ENCODE assay signal across 10 mouse cellular contexts in genomic region chr13:32055321-32055720, GRCm38 (mm10).
DNase-seq lines count a peak whose midpoint lies in the region; ATAC-seq lines count a peak whose summit lies in the region.
"Had no signal": no experiment of that assay in that cellular context is flagged by ENCODE, and none has a peak within 500 bp of the region (broad histone marks: within the 10 kb centered on the region; RNA-seq: fewer than 3 reads in every experiment).

No protein-coding gene starts in this region.

- H3K4me1 ChIP-seq in hindbrain, embryonic 12.5 days = no peaks in the 10 kb centered on the region
- no peaks in the 10 kb centered on the region for H3K4me1 ChIP-seq in hindbrain, embryonic 11.5 days (replicated peaks; ENCODE audit: control insufficient read depth, insufficient read depth, low read length)
- no peaks in the 10 kb centered on the region for H3K4me1 ChIP-seq in forebrain, embryonic 13.5 days
- peaks cover 29% of the 10 kb centered on the region for H3K4me1 ChIP-seq in limb, embryonic 10.5 days

- H3K36me3 ChIP-seq in hindbrain, embryonic 12.5 days = no peaks in the 10 kb centered on the region
- H3K36me3 ChIP-seq in hindbrain, embryonic 11.5 days (ENCODE audit: control insufficient read depth, insufficient read depth, low read length) = no peaks in the 10 kb centered on the region
- no peaks in the 10 kb centered on the region for H3K36me3 ChIP-seq in forebrain, embryonic 13.5 days (ENCODE audit: poor library complexity, severe bottlenecking)
- H3K36me3 ChIP-seq in limb, embryonic 10.5 days = no peaks in the 10 kb centered on the region

- 48% methylated on average over 6 of the region's 6 CpGs for WGBS in hindbrain, embryonic 12.5 days
- whole genome bisulfite sequencing in hindbrain, embryonic 11.5 days = 57% methylated on average over 6 of the region's 6 CpGs
- WGBS in forebrain, embryonic 13.5 days = 29% methylated on average over 6 of the region's 6 CpGs
- 4% methylated on average over 6 of the region's 6 CpGs for WGBS in limb, embryonic 10.5 days

- no peak for DNase-seq in hindbrain, embryonic 11.5 days (ENCODE audit: low spot score)
- DNase-seq in 3T3-L1 (ENCODE audit: low read depth, low spot score) = peak; percentile 23
- DNase-seq in limb, embryonic 10.5 days (ENCODE audit: low spot score) = peak; percentile 49
- DNase-seq in urinary bladder, postnatal 14 days (ENCODE audit: low spot score) = no peak
- no peak for DNase-seq in right cerebral cortex, adult 18-20 months
- DNase-seq: cerebellum, adult 9-10 months; gastrocnemius, postnatal 36 days had no signal

- H3K9me3 ChIP-seq in hindbrain, embryonic 12.5 days (replicated peaks) = no peaks in the 10 kb centered on the region
- H3K9me3 ChIP-seq in hindbrain, embryonic 11.5 days (ENCODE audit: control insufficient read depth, low read length) = no peaks in the 10 kb centered on the region
- no peaks in the 10 kb centered on the region for H3K9me3 ChIP-seq in forebrain, embryonic 13.5 days (replicated peaks)
- no peaks in the 10 kb centered on the region for H3K9me3 ChIP-seq in limb, embryonic 10.5 days (replicated peaks)

- no peak overlapping the region for H3K27ac ChIP-seq in hindbrain, embryonic 12.5 days
- no peak overlapping the region for H3K27ac ChIP-seq in hindbrain, embryonic 11.5 days (ENCODE audit: low read depth, low read length)
- no peak overlapping the region for H3K27ac ChIP-seq in forebrain, embryonic 13.5 days
- H3K27ac ChIP-seq in limb, embryonic 10.5 days = no peak overlapping the region

- no peak overlapping the region for H3K4me3 ChIP-seq in hindbrain, embryonic 12.5 days
- no peak overlapping the region for H3K4me3 ChIP-seq in hindbrain, embryonic 11.5 days (ENCODE audit: low read depth, low read length)
- no peak overlapping the region for H3K4me3 ChIP-seq in forebrain, embryonic 13.5 days
- no peak overlapping the region for H3K4me3 ChIP-seq in limb, embryonic 10.5 days

- ATAC-seq in hindbrain, embryonic 12.5 days (ENCODE audit: low FRiP score) = 0 out of 2 replicates have a peak, but pooled peaks have one; percentile 56
- ATAC-seq in hindbrain, embryonic 11.5 days (ENCODE audit: low FRiP score) = no peak
- peak; percentile 83 for ATAC-seq in forebrain, embryonic 13.5 days
- ATAC-seq in granulocyte monocyte progenitor cell, adult 5-6 weeks (replicated peaks; ENCODE audit: poor library complexity, severe bottlenecking) = no peak

- H3K9ac ChIP-seq in hindbrain, embryonic 12.5 days = no peak overlapping the region
- H3K9ac ChIP-seq in hindbrain, embryonic 11.5 days (ENCODE audit: low read depth, low read length) = no peak overlapping the region
- H3K9ac ChIP-seq in forebrain, embryonic 13.5 days = no peak overlapping the region

- no peak overlapping the region for H3K4me2 ChIP-seq in hindbrain, embryonic 12.5 days (replicated peaks)
- H3K4me2 ChIP-seq in hindbrain, embryonic 11.5 days (replicated peaks; ENCODE audit: low read depth, low read length) = no peak overlapping the region
- no peak overlapping the region for H3K4me2 ChIP-seq in forebrain, embryonic 13.5 days

- H3K27me3 ChIP-seq in hindbrain, embryonic 12.5 days = no peaks in the 10 kb centered on the region
- no peaks in the 10 kb centered on the region for H3K27me3 ChIP-seq in hindbrain, embryonic 11.5 days (ENCODE audit: control insufficient read depth, insufficient read depth, low read length)
- 0 out of 2 replicates have a peak, but pooled peaks cover 5% of the 10 kb centered on the region for H3K27me3 ChIP-seq in forebrain, embryonic 13.5 days
- H3K27me3 ChIP-seq in limb, embryonic 10.5 days (ENCODE audit: low read depth, poor library complexity, severe bottlenecking) = peaks cover 91% of the 10 kb centered on the region

Comparison
In these comparisons a context has a peak if more than half of its experiments do, and no peak if none do; other contexts are left out.
1. ATAC-seq: peak in hindbrain, embryonic 12.5 days (single experiment) and forebrain, embryonic 13.5 days (single experiment); none in hindbrain, embryonic 11.5 days (single experiment) and granulocyte monocyte progenitor cell, adult 5-6 weeks (single experiment).
2. DNase-seq: peak in 3T3-L1 (single experiment) and limb, embryonic 10.5 days (single experiment); none in hindbrain, embryonic 11.5 days (single experiment), urinary bladder, postnatal 14 days (single experiment) and right cerebral cortex, adult 18-20 months (single experiment).